ENCODE assay signal across 11 mouse cellular contexts in genomic region chr3:52519910-52520608, GRCm38 (mm10).
DNase-seq lines count a peak whose midpoint lies in the region; ATAC-seq and TF ChIP-seq lines count a peak whose summit lies in the region.
"Had no signal": no experiment of that assay in that cellular context is flagged by ENCODE, and none has a peak within 500 bp of the region (broad histone marks: within the 10 kb centered on the region; RNA-seq: fewer than 3 reads in every experiment).

No protein-coding gene starts in this region.

- DNase-seq in layer of hippocampus, adult 2 months (ENCODE audit: low spot score in 2 of 2) = no peak
- DNase-seq in layer of hippocampus, postnatal 25 days (ENCODE audit: extremely low spot score in 1 of 2, low spot score in 1 of 2) = no peak
- peak; percentile 51 for DNase-seq in brain, embryonic 18.5 days (ENCODE audit: low read depth, low spot score)
- no peak for DNase-seq in kidney, adult 8-10 months
- no peak for DNase-seq in ovary, postnatal 14 days (ENCODE audit: low spot score)
- DNase-seq: gastrocnemius, postnatal 14 days; liver, embryonic 13.5 days had no signal

- no peak overlapping the region; the same call in 1 of the 2 replicates for H3K4me3 ChIP-seq in layer of hippocampus, adult 2 months
- H3K4me3 ChIP-seq in forebrain, embryonic 15.5 days = no peak overlapping the region
- H3K4me3 ChIP-seq in limb, embryonic 12.5 days (replicated peaks) = no peak overlapping the region
- H3K4me3 ChIP-seq: kidney, embryonic 15.5 days; liver, embryonic 13.5 days had no signal

- no peaks in the 10 kb centered on the region for H3K36me3 ChIP-seq in forebrain, embryonic 15.5 days
- H3K36me3 ChIP-seq in limb, embryonic 12.5 days = no peaks in the 10 kb centered on the region
- H3K36me3 ChIP-seq: kidney, embryonic 15.5 days; liver, embryonic 13.5 days had no signal

- H3K4me2 ChIP-seq in forebrain, embryonic 15.5 days (replicated peaks) = peak overlapping the region; percentile 10; the same call in 1 of the 2 replicates
- no peak overlapping the region for H3K4me2 ChIP-seq in limb, embryonic 12.5 days
- H3K4me2 ChIP-seq: kidney, embryonic 15.5 days; liver, embryonic 13.5 days had no signal

- WGBS in forebrain, embryonic 15.5 days = 35% methylated on average over 22 of the region's 22 CpGs
- WGBS in limb, embryonic 12.5 days = 63% methylated on average over 22 of the region's 22 CpGs

- H3K27me3 ChIP-seq in forebrain, embryonic 15.5 days = peaks cover 7% of the 10 kb centered on the region; the same call in 1 of the 2 replicates
- no peaks in the 10 kb centered on the region for H3K27me3 ChIP-seq in limb, embryonic 12.5 days
- H3K27me3 ChIP-seq: kidney, embryonic 15.5 days; liver, embryonic 13.5 days had no signal

- peaks cover 16% of the 10 kb centered on the region for H3K4me1 ChIP-seq in forebrain, embryonic 15.5 days
- peaks cover 7% of the 10 kb centered on the region; the same call in 1 of the 2 replicates for H3K4me1 ChIP-seq in limb, embryonic 12.5 days (replicated peaks)
- H3K4me1 ChIP-seq: kidney, embryonic 15.5 days; liver, embryonic 13.5 days had no signal

- no peak overlapping the region for H3K9ac ChIP-seq in forebrain, embryonic 15.5 days (replicated peaks)
- H3K9ac ChIP-seq in limb, embryonic 12.5 days (replicated peaks) = no peak overlapping the region
- H3K9ac ChIP-seq: kidney, embryonic 15.5 days; liver, embryonic 13.5 days had no signal

- ATAC-seq in forebrain, embryonic 15.5 days (replicated peaks) = peak; percentile 90
- no peak for ATAC-seq in limb, embryonic 12.5 days (ENCODE audit: insufficient number of reproducible peaks, insufficient read depth, low FRiP score, low TSS enrichment, low read depth)
- no peak for ATAC-seq in erythroblast, adult 5-6 weeks (replicated peaks; ENCODE audit: low FRiP score, poor library complexity, severe bottlenecking)

- H3K27ac ChIP-seq in layer of hippocampus, adult 2 months = peak overlapping the region; percentile 52; the same call in 1 of the 2 replicates
- 0 out of 2 replicates have a peak overlapping the region, but pooled peaks have one; percentile 41 for H3K27ac ChIP-seq in forebrain, embryonic 15.5 days (replicated peaks)
- H3K27ac ChIP-seq in limb, embryonic 12.5 days = peak overlapping the region; percentile 62; the same call in 1 of the 2 replicates
- H3K27ac ChIP-seq: kidney, embryonic 15.5 days; liver, embryonic 13.5 days had no signal

- no peak for TF ChIP-seq CTCF in layer of hippocampus, adult 2 months (conservative IDR thresholded peaks at IDR 0.05)

- no peaks in the 10 kb centered on the region for H3K9me3 ChIP-seq in forebrain, embryonic 15.5 days
- no peaks in the 10 kb centered on the region for H3K9me3 ChIP-seq in limb, embryonic 12.5 days
- H3K9me3 ChIP-seq: kidney, embryonic 15.5 days; liver, embryonic 13.5 days had no signal
